Mouse (Mus musculus) heart, adult 2 months (tissue): Measurements from ENCODE around the gene Gm21981.

Experiments used
- CTCF ChIP-seq: fragments of 200-600 bp; IDR thresholded peaks from 2 replicates; pipeline ENCODE4 v1.8.1; 2022; ENCODE audit warnings: antibody characterized with exemption, mild to moderate bottlenecking, moderate library complexity
- EP300 ChIP-seq: fragments of 200-500 bp; IDR thresholded peaks from 2 replicates; pipeline ENCODE4 v1.6.1; 2011; ENCODE audit warnings: low read depth, low read length, control low read depth; ENCODE audit not compliant: insufficient read depth
- POLR2A ChIP-seq: fragments of 200-500 bp; IDR thresholded peaks from 2 replicates; pipeline ENCODE4 v1.6.1; 2011; ENCODE audit warnings: mild to moderate bottlenecking, low read depth, low read length, control low read depth; ENCODE audit not compliant: insufficient read depth

DNA sequence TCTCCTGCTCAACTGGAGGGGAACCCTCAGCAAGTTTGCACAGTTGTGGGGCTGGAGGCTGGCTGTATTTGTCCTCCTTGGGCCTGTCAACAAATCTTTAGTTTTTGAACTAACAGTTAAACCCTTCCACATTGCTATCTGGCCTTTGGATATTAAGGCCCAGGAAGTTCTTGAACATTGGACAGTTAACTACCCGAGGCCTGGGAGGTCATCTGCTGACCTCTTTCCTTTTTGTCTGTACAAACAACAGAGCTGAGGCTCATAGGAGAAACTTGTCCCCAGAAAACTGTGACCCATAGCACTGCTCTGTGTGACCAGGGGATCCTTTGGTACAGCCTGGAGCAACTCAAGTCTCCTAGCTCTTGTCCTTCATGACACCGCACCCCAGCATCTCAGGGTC, 4.8 kb upstream of the Gm21981 start:
- TF ChIP-seq POLR2A (no peak), CTCF (no peak), EP300 (no peak)
